Mouse (Mus musculus): ENCODE results near the gene Fbxw25.
"Not testable (repeated sequence)": the region's sequence is repeated elsewhere in the genome, so short reads cannot be mapped to it uniquely, and the experiment has no call there.

Gene Fbxw25

DNA sequence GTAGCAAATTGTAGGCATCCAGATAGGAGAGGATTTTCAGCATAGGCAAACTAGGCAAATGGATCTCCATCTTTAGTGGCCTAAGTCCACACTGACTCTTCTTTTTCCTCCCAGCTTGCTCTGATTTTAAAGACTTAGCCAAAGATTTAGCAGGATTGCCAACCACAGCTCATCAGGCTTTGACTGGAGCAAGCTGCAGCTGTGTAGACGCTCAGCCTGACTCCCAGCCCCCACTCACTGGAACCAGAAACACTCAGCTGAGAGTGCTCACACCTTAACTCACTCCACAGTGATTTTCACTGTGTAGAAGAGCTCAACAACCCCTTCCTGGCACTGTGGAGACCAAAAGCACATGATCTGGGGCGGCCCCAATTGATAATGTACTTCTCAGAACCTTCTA is at the start of gene Fbxw25:
Gene Fbxw25, minus strand, starts transcription at position 101 of the 400 bp plus-strand sequence.
- DNase-seq = not testable (repeated sequence)

DNA sequence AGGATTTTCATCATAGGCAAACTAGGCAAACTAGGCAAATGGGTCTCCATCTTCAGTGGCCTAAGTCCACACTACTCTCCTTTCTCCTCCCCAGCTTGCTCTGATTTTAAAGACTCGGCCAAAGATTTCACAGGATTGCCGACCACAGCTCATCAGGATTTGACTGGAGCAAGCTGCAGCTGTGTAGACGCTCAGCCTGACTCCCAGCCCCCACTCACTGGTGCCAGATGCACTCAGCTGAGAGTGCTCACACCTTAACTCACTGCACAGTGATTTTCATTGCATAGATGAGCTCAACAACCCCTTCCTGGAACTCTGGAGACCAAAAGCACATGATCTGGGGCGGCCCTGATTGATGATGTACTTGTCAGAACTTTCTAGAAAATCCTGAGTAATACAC is 38.1 kb upstream of the Fbxw25 start, which contains the start of gene Fbxw18:
Gene Fbxw18, minus strand, starts transcription at position 101 of the 400 bp plus-strand sequence.
- DNase-seq = not testable (repeated sequence)

DNA sequence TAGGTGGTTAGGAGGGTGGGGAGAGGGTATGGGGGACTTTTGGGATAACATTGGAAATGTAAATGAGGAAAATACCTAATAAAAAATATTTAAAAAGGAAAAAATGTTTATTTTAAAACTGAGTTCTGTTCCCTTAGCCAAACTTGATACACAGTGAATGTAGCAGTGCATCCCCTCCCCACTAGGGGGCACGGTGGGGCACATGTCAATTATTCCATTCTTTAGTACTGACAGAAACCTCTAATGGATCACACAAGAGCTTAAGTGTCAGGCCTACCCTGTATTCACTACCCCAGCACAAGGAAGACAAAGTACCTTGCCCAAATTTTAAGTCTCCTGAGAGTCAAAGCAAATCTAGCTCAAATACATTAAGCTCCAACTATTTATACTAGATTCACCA is 20.8 kb upstream of the Fbxw25 start:
- DNase-seq = peak; percentile 8

DNA sequence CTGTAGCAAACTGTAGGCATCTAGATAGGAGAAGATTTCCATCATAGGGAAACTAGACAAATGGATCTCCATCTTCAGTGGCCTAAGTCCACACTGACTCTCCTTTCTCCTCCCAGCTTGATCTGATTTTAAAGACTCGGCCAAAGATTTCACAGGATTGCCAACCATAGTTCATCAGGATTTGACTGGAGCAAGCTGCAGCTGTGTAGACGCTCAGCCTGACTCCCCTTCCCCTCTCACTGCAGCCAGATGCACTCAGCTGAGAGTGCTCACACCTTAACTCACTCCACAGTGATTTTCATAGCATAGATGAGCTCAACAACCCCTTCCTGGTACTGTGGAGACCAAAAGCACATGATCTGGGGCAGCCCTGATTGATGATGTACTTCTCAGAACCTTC is 38.5 kb downstream of the Fbxw25 start, which contains the start of gene Fbxw24:
Gene Fbxw24, minus strand, starts transcription at position 101 of the 400 bp plus-strand sequence.
- not testable (repeated sequence) for DNase-seq

GRCm38 (mm10) chr9:109606837-109607236 is 57.6 kb downstream of the Fbxw25 start:
- DNase-seq = peak; percentile 10

GRCm38 (mm10) chr9:109602128-109602527 is 62.3 kb downstream of the Fbxw25 start:
- not testable (repeated sequence) for DNase-seq

- DNase-seq = no peak
Measured at GRCm38 (mm10) chr9:109597226-109597625, 67.2 kb downstream of the Fbxw25 start.

Data from right cerebral cortex, adult 18-20 months (tissue).